Mouse (Mus musculus) effector memory CD4-positive, alpha-beta T cell, adult 5 months (primary cell): ENCODE data around the gene Sept7. TPM values are rescaled to one million over a fixed set of nuclear protein-coding genes. Genes with fewer than 3 reads are reported as not detected.

ENCODE experiments used
- polyA plus RNA-seq: library from polyadenylated mRNA; unstranded; fragments of 100-300 nt; shearing (Covaris generic); gene quantifications from one replicate; pipeline ENCODE4 v1.2.1, GENCODE M21; 2017

The Sept7 gene
- polyA plus RNA-seq, result 229 TPM

DNA sequence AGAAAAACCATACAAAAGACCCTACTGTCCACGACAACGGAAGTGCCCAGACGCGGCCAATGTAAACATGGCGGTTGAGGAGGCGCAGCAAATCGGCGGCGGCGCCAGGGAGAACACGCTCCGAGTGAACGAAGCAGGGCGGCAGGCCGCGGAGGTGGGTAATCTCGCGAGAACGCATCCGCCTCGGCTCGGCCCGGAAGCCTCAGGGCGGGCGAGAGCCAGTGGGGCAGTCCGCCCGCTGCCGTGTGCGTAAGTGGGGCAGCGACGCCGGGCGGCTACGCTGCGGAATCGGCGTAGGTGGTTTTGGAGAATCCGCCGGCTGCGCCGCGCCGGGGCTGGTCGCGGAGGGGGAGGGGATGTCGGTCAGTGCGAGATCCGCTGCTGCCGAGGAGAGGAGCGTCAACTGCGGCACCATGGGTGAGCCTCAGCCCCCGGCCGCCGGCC lies at the start of gene Sept7:
Gene Sept7, plus strand, starts transcription at position 157 of the 444 bp plus-strand sequence.

Other genes with a start within 250 kb of the Sept7 start
- not detected for gene Gm10181, start 163.0 kb upstream of the Sept7 start, polyA plus RNA-seq
- gene Herpud2, start 100.6 kb upstream of the Sept7 start, polyA plus RNA-seq, result 127 TPM
- 1.6 TPM for gene Eepd1, start 229.1 kb downstream of the Sept7 start, polyA plus RNA-seq